Comparison of ENCODE assay signal across 9 mouse cellular contexts in genomic region chr16:23981925-23982851, GRCm38 (mm10). TPM values are rescaled to one million over a fixed set of nuclear protein-coding genes. Genes with fewer than 3 reads are reported as not detected.
DNase-seq lines count a peak whose midpoint lies in the region; ATAC-seq and TF ChIP-seq lines count a peak whose summit lies in the region.
"Had no signal": no experiment of that assay in that cellular context is flagged by ENCODE, and none has a peak within 500 bp of the region (broad histone marks: within the 10 kb centered on the region; RNA-seq: fewer than 3 reads in every experiment).

No protein-coding gene starts in this region.

- H3K27ac ChIP-seq in MEL (ENCODE audit: control insufficient read depth, low read depth, low read length), result no peak overlapping the region
- no peak overlapping the region for H3K27ac ChIP-seq in hindbrain, embryonic 11.5 days (ENCODE audit: low read depth, low read length)

- H3K4me1 ChIP-seq in MEL (ENCODE audit: control insufficient read depth in 1 of 2, insufficient read depth in 2 of 2, low read length in 2 of 2), result no peaks in the 10 kb centered on the region
- peaks cover 4% of the 10 kb centered on the region for H3K4me1 ChIP-seq in hindbrain, embryonic 11.5 days (replicated peaks; ENCODE audit: control insufficient read depth, insufficient read depth, low read length)

- no peaks in the 10 kb centered on the region for H3K9me3 ChIP-seq in MEL (replicated peaks; ENCODE audit: insufficient read depth, low read length)
- H3K9me3 ChIP-seq in hindbrain, embryonic 11.5 days (ENCODE audit: control insufficient read depth, low read length), result no peaks in the 10 kb centered on the region

- ATAC-seq in hindbrain, embryonic 11.5 days (ENCODE audit: low FRiP score), result peak; percentile 79

- TF ChIP-seq EP300 in MEL (IDR thresholded peaks at IDR 0.05; ENCODE audit: low read depth in 1 of 2, low read length in 2 of 2), result no peak

- H3K4me2 ChIP-seq in hindbrain, embryonic 11.5 days (replicated peaks; ENCODE audit: low read depth, low read length), result peak overlapping the region; percentile 53

- no peaks in the 10 kb centered on the region for H3K27me3 ChIP-seq in MEL (ENCODE audit: control insufficient read depth in 1 of 2, insufficient read depth in 2 of 2, low read length in 2 of 2)
- peaks cover 54% of the 10 kb centered on the region for H3K27me3 ChIP-seq in hindbrain, embryonic 11.5 days (ENCODE audit: control insufficient read depth, insufficient read depth, low read length)

- H3K79me2 ChIP-seq in MEL (ENCODE audit: control insufficient read depth, insufficient read depth, low read length, poor library complexity), result no peaks in the 10 kb centered on the region

- no peak overlapping the region for H3K9ac ChIP-seq in MEL (ENCODE audit: control insufficient read depth, low read depth, low read length, poor library complexity, severe bottlenecking)
- H3K9ac ChIP-seq in hindbrain, embryonic 11.5 days (ENCODE audit: low read depth, low read length), result no peak overlapping the region

- peak in 1 of 3 experiments; percentile 7; a peak in 1 of 6 replicates for TF ChIP-seq CTCF in MEL (IDR thresholded peaks at IDR 0.05 in 2 of 3, conservative IDR thresholded peaks at IDR 0.05 in 1 of 3; ENCODE audit: control insufficient read depth in 1 of 3, insufficient read depth in 1 of 3, low read depth in 2 of 3, low read length in 3 of 3, poor library complexity in 1 of 3, severe bottlenecking in 1 of 3)

- no peaks in the 10 kb centered on the region for H3K36me3 ChIP-seq in MEL (ENCODE audit: control insufficient read depth in 1 of 2, insufficient read depth in 2 of 2, low read length in 2 of 2)
- no peaks in the 10 kb centered on the region for H3K36me3 ChIP-seq in hindbrain, embryonic 11.5 days (ENCODE audit: control insufficient read depth, insufficient read depth, low read length)

- no peak for TF ChIP-seq POLR2A in MEL (IDR thresholded peaks at IDR 0.05; ENCODE audit: control insufficient read depth in 1 of 2, insufficient read depth in 1 of 2, low read depth in 1 of 2, low read length in 2 of 2, poor library complexity in 1 of 2)

- H3K4me3 ChIP-seq in MEL (ENCODE audit: control insufficient read depth in 1 of 2, insufficient read depth in 1 of 2, low read depth in 2 of 2, low read length in 2 of 2), result no peak overlapping the region
- peak overlapping the region; percentile 29 for H3K4me3 ChIP-seq in hindbrain, embryonic 11.5 days (ENCODE audit: low read depth, low read length)

- peak; percentile 8 for TF ChIP-seq RAD21 in MEL (IDR thresholded peaks at IDR 0.05; ENCODE audit: low read depth, low read length)

- WGBS in hindbrain, embryonic 11.5 days, result 2% methylated on average over 28 of the region's 28 CpGs

- no peak for DNase-seq in MEL (ENCODE audit: low read depth, low spot score)
- peak; percentile 91 for DNase-seq in cerebellum, adult 9-11 months
- peak; percentile 66 to 91 for DNase-seq in frontal cortex, adult 2 months (ENCODE audit: extremely low spot score in 1 of 2, low spot score in 1 of 2)
- peak; percentile 86 for DNase-seq in hindbrain, embryonic 11.5 days (ENCODE audit: low spot score)
- peak; percentile 75 for DNase-seq in layer of hippocampus, adult 9-11 months
- peak; percentile 94 for DNase-seq in lung, postnatal 10 days
- peak; percentile 95 for DNase-seq in retina, embryonic 14.5 days (ENCODE audit: low spot score)
- DNase-seq in thymus, postnatal 36 days, result peak; percentile 70 to 72

TF ChIP-seq in MEL, 35 proteins besides CTCF, POLR2A, EP300 and RAD21:
- TF ChIP-seq RCOR1 (IDR thresholded peaks at IDR 0.05; ENCODE audit: low read depth, low read length) (no peak), POLR2AphosphoS2 (IDR thresholded peaks at IDR 0.05; ENCODE audit: low read length) (no peak), USF1 (IDR thresholded peaks at IDR 0.05; ENCODE audit: low read depth, low read length) (no peak), E2F4 (IDR thresholded peaks at IDR 0.05; ENCODE audit: borderline replicate concordance, low read depth, low read length) (no peak), SIN3A (IDR thresholded peaks at IDR 0.05; ENCODE audit: low read length) (no peak), KAT2A (conservative IDR thresholded peaks at IDR 0.05; ENCODE audit: low read depth, low read length) (no peak), USF2 (IDR thresholded peaks at IDR 0.05; ENCODE audit: borderline replicate concordance in 1 of 2, insufficient read depth in 1 of 2, low read depth in 1 of 2, low read length in 2 of 2) (no peak), NELFE (IDR thresholded peaks at IDR 0.05; ENCODE audit: low read depth, low read length) (no peak), ZKSCAN1 (IDR thresholded peaks at IDR 0.05; ENCODE audit: low read depth, low read length) (no peak), BHLHE40 (IDR thresholded peaks at IDR 0.05; ENCODE audit: borderline replicate concordance, low read depth, low read length) (no peak), JUND (IDR thresholded peaks at IDR 0.05; ENCODE audit: low read depth, low read length) (no peak), UBTF (IDR thresholded peaks at IDR 0.05; ENCODE audit: borderline replicate concordance, insufficient read depth, low read depth, low read length) (no peak), POLR2AphosphoS5 (IDR thresholded peaks at IDR 0.05; ENCODE audit: borderline replicate concordance, low read depth, low read length) (no peak), HCFC1 (IDR thresholded peaks at IDR 0.05; ENCODE audit: low read depth, low read length) (no peak), TBP (IDR thresholded peaks at IDR 0.05; ENCODE audit: low read depth, low read length) (no peak), ZNF384 (IDR thresholded peaks at IDR 0.05; ENCODE audit: low read depth, low read length) (no peak), ZC3H11A (IDR thresholded peaks at IDR 0.05; ENCODE audit: low read depth, low read length) (no peak)

RNA-seq across cellular contexts. Expression of gene Gm37419, which starts 6.1 kb away (rescaled TPM):
- not detected in 2 replicates for total RNA-seq in MEL (2012; rRNA removed)
- not detected for polyA plus RNA-seq in MEL (2012; ENCODE audit: insufficient read depth in 1 of 2, insufficient read length in 2 of 2, low read depth in 1 of 2, low replicate concordance in 2 of 2, missing spikeins in 1 of 2)
- not detected in 2 replicates for polyA plus RNA-seq in frontal cortex, adult 2 months (2012; rRNA removed)
- polyA plus RNA-seq in hindbrain, embryonic 11.5 days (2014; fragmentation: Nextera tagmentation; extraction: Ambion mirVana), result not detected in 2 replicates
- total RNA-seq: layer of hippocampus, adult 18-20 months had no signal

RNA-seq across cellular contexts. Expression of gene Bcl6, which starts 6.5 kb away (rescaled TPM):
- not detected in 2 replicates for total RNA-seq in MEL (2012; rRNA removed)
- polyA plus RNA-seq in MEL (2012; ENCODE audit: insufficient read depth in 1 of 2, insufficient read length in 2 of 2, low read depth in 1 of 2, low replicate concordance in 2 of 2, missing spikeins in 1 of 2), result not detected
- 19.2 and 20.8 TPM in 2 replicates for polyA plus RNA-seq in frontal cortex, adult 2 months (2012; rRNA removed)
- polyA plus RNA-seq in hindbrain, embryonic 11.5 days (2014; fragmentation: Nextera tagmentation; extraction: Ambion mirVana), result 0.06 and 0.11 TPM in 2 replicates

RNA-seq across cellular contexts. Expression of gene Rtp2, which starts 50.0 kb away (rescaled TPM):
- total RNA-seq in MEL (2012; rRNA removed), result not detected in 2 replicates
- polyA plus RNA-seq in MEL (2012; ENCODE audit: insufficient read depth in 1 of 2, insufficient read length in 2 of 2, low read depth in 1 of 2, low replicate concordance in 2 of 2, missing spikeins in 1 of 2), result not detected
- 0.48 and 0.55 TPM in 2 replicates for polyA plus RNA-seq in frontal cortex, adult 2 months (2012; rRNA removed)
- not detected in 2 replicates for polyA plus RNA-seq in hindbrain, embryonic 11.5 days (2014; fragmentation: Nextera tagmentation; extraction: Ambion mirVana)

Comparison
In these comparisons a context has a peak if more than half of its experiments do, and no peak if none do; other contexts are left out.
1. RNA of gene Bcl6, which starts 6.5 kb away (polyA plus RNA-seq): 19.2 to 20.8 TPM in frontal cortex, adult 2 months; 0.06 to 0.11 TPM in hindbrain, embryonic 11.5 days and not detected in MEL; every median in the first group is over 10 times any median in the second.